In genomic region chr12:25623449-25623848, GRCm38 (mm10) we compare ENCODE assay signal across 12 mouse cellular contexts.
"Had no signal": no experiment of that assay in that cellular context is flagged by ENCODE, and none has a peak within 500 bp of the region (broad histone marks: within the 10 kb centered on the region; RNA-seq: fewer than 3 reads in every experiment).

No protein-coding gene starts in this region.

- DNase-seq: kidney, adult 8-10 months; kidney, postnatal 25 days; lung, adult 2 months; lung, postnatal 36 days; midbrain, embryonic 14.5 days; right cerebral cortex, postnatal 4 days; spleen, adult 18-20 months; thymus, adult 2 months; thymus, postnatal 25 days had no signal

- ATAC-seq: inflammation-experienced regulatory T-cells, adult 6 months; intestine, postnatal 0 days; lung, postnatal 0 days had no signal
